25 mouse cellular contexts compared by ENCODE assay signal in genomic region chr11:60412921-60413320, GRCm38 (mm10). TPM values are rescaled to one million over a fixed set of nuclear protein-coding genes. Genes with fewer than 3 reads are reported as not detected.
"Had no signal": no experiment of that assay in that cellular context is flagged by ENCODE, and none has a peak within 500 bp of the region (broad histone marks: within the 10 kb centered on the region; RNA-seq: fewer than 3 reads in every experiment).

No protein-coding gene starts in this region.

- H3K27ac ChIP-seq: limb, embryonic 10.5 days; limb, embryonic 12.5 days; limb, embryonic 13.5 days; limb, embryonic 15.5 days; liver, embryonic 12.5 days; liver, embryonic 13.5 days; liver, embryonic 14.5 days; liver, embryonic 15.5 days; lung, embryonic 15.5 days; macrophage; midbrain, embryonic 10.5 days; midbrain, embryonic 12.5 days; midbrain, embryonic 13.5 days; midbrain, embryonic 15.5 days; neural tube, embryonic 12.5 days had no signal

- H3K9me3 ChIP-seq: limb, embryonic 10.5 days; limb, embryonic 12.5 days; limb, embryonic 13.5 days; limb, embryonic 15.5 days; liver, embryonic 12.5 days; liver, embryonic 13.5 days; liver, embryonic 15.5 days; lung, embryonic 15.5 days; megakaryocyte, embryonic 14.5 days; midbrain, embryonic 10.5 days; midbrain, embryonic 12.5 days; midbrain, embryonic 13.5 days; midbrain, embryonic 15.5 days; neural tube, embryonic 12.5 days had no signal

- H3K27me3 ChIP-seq: limb, embryonic 12.5 days; limb, embryonic 13.5 days; limb, embryonic 15.5 days; liver, embryonic 12.5 days; liver, embryonic 13.5 days; liver, embryonic 15.5 days; lung, embryonic 15.5 days; megakaryocyte, embryonic 14.5 days; midbrain, embryonic 12.5 days; midbrain, embryonic 13.5 days; midbrain, embryonic 15.5 days; neural tube, embryonic 12.5 days had no signal

- H3K4me2 ChIP-seq: limb, embryonic 12.5 days; limb, embryonic 13.5 days; limb, embryonic 15.5 days; liver, embryonic 11.5 days; liver, embryonic 12.5 days; liver, embryonic 13.5 days; liver, embryonic 15.5 days; lung, embryonic 14.5 days; lung, embryonic 15.5 days; midbrain, embryonic 11.5 days; midbrain, embryonic 12.5 days; midbrain, embryonic 13.5 days; midbrain, embryonic 15.5 days; neural tube, embryonic 12.5 days had no signal

- H3K9ac ChIP-seq: limb, embryonic 12.5 days; limb, embryonic 13.5 days; limb, embryonic 15.5 days; liver, embryonic 12.5 days; liver, embryonic 13.5 days; liver, embryonic 14.5 days; liver, embryonic 15.5 days; liver, postnatal 0 days; lung, embryonic 14.5 days; lung, embryonic 15.5 days; midbrain, embryonic 12.5 days; midbrain, embryonic 13.5 days; midbrain, embryonic 15.5 days; neural tube, embryonic 12.5 days had no signal

- H3K4me3 ChIP-seq: limb, embryonic 10.5 days; limb, embryonic 12.5 days; limb, embryonic 13.5 days; limb, embryonic 15.5 days; liver, embryonic 12.5 days; liver, embryonic 13.5 days; liver, embryonic 15.5 days; lung, embryonic 15.5 days; megakaryocyte, embryonic 14.5 days; midbrain, embryonic 10.5 days; midbrain, embryonic 12.5 days; midbrain, embryonic 13.5 days; midbrain, embryonic 15.5 days; myocyte; neural tube, embryonic 12.5 days had no signal

- ATAC-seq: liver, embryonic 12.5 days; liver, postnatal 0 days; lung, postnatal 0 days; midbrain, embryonic 13.5 days; midbrain, embryonic 15.5 days; midbrain, embryonic 16.5 days had no signal

RNA-seq across cellular contexts. Expression of gene Myo15, which starts 56.2 kb away (rescaled TPM):
- polyA plus RNA-seq: macrophage; midbrain, embryonic 14.5 days; myocyte had no signal

RNA-seq across cellular contexts. Expression of gene Drc3, which starts 59.8 kb away (rescaled TPM):
- total RNA-seq: monocyte, adult 5-6 weeks had no signal
- polyA plus RNA-seq: macrophage had no signal
